Mouse (Mus musculus): ENCODE results near the gene Oxct1.

- TF ChIP-seq CTCF (IDR thresholded peaks at IDR 0.05; ENCODE audit: low read depth, low read length): no peak
- TF ChIP-seq POLR2A (IDR thresholded peaks at IDR 0.05; ENCODE audit: extremely low read depth, insufficient read depth, low read length): no peak
Measured at GRCm38 (mm10) chr15:3984876-3985275, 41.3 kb upstream of the Oxct1 start.

Data from liver, adult 2 months (tissue).